Mouse (Mus musculus) embryonic facial prominence, embryonic 12.5 days (tissue): Measurements from ENCODE around the gene Ndufv3. TPM values are rescaled to one million over a fixed set of nuclear protein-coding genes. Genes with fewer than 3 reads are reported as not detected.

Source experiments
- ATAC-seq: fragments of 200-750 bp; cut with Nextera tagmentation; 2 replicates; pipeline ENCODE4 v1.8.0; 2017; ENCODE audit not compliant: insufficient number of reproducible peaks, insufficient read depth, low FRiP score, low TSS enrichment
- H3K27ac ChIP-seq: fragments of 300-500 bp; sonication (generic); 2 replicates; pipeline ENCODE4 v1.5.1; 2016; ENCODE audit warnings: mild to moderate bottlenecking
- H3K27me3 ChIP-seq: fragments of 300-500 bp; sonication (generic); 2 replicates; pipeline ENCODE4 v1.6.1; 2016; ENCODE audit warnings: mild to moderate bottlenecking, moderate library complexity
- H3K36me3 ChIP-seq: fragments of 300-500 bp; sonication (generic); 2 replicates; pipeline ENCODE4 v1.6.1; 2016; ENCODE audit warnings: mild to moderate bottlenecking
- H3K4me1 ChIP-seq: fragments of 300-500 bp; sonication (generic); 2 replicates; pipeline ENCODE4 v1.6.1; 2016
- H3K4me2 ChIP-seq: fragments of 300-500 bp; sonication (generic); replicated peaks from 2 replicates; pipeline ENCODE4 v1.6.1; 2016; ENCODE audit warnings: mild to moderate bottlenecking, moderate library complexity
- H3K4me3 ChIP-seq: fragments of 300-500 bp; sonication (generic); 2 replicates; pipeline ENCODE4 v1.5.1; 2016; ENCODE audit warnings: mild to moderate bottlenecking
- H3K9ac ChIP-seq: fragments of 300-500 bp; sonication (generic); 2 replicates; pipeline ENCODE4 v1.6.1; 2016; ENCODE audit warnings: mild to moderate bottlenecking, moderate library complexity
- H3K9me3 ChIP-seq: fragments of 300-500 bp; sonication (generic); 2 replicates; pipeline ENCODE4 v1.6.1; 2016; ENCODE audit warnings: mild to moderate bottlenecking, moderate library complexity
- WGBS: fragments of 180-500 bp; shearing (Covaris S2); methylation state at CpG from one replicate; pipeline ENCODE4 v1.1.7; 2016; 5-methylcytosine and 5-hydroxymethylcytosine counted together
- polyA plus RNA-seq: library from polyadenylated mRNA; unstranded; fragments of >200 nt; fragmentation: Nextera tagmentation; extraction: Ambion mirVana; gene quantifications from 2 replicates; pipeline ENCODE4 v1.2.1, GENCODE M21; 2016

The Ndufv3 gene
- 219 and 253 TPM in 2 replicates for polyA plus RNA-seq

DNA sequence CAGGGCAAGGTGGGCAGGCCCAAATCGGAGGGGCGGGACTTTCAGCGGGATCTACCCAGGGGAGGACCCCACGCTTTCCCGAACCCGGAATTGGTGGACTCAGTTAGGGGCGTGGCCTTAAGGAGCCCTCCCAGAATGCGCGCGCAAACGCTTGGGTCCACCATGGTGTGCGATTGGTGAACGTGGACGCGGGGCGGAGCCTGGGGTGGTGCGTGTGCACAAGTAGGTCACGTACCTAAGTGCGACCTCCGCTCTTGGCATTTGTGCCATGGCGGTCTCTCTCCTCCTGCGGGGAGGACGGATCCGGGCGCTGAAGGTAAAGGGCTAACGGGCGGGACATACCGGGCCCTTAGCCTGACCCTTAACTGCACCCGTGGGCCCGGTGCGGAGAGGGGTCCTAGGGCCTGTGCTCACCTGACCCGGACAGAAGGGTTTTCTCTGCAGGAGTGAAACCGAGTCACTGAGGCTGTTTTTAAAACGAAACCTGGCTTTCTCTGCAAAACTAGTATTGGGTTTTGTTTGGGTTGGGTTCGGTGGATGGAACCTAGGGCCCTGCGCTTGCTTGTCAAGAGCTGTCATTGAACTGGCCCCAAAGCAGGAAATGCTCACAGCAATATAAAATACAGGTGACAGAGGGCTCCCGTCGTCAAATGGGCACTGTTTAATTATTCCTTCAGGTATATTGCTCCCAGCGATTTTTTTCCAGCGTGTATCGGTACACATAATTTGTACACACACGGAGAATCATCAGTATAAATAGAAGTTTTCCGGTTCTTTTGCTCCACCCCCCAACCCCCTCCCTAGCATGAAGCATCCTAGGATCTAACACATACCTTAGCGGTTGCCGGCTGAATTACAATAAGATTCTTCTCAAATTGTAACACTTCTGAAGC lies at the start of gene Ndufv3, which contains the start of gene Wdr4:
Gene Ndufv3 (plus strand): TSS at position 170 of the 893 bp plus-strand sequence.
Gene Wdr4 (minus strand): TSS at position 35 of the 893 bp plus-strand sequence.
- peak within 1 kb of the TSS; percentile 68 for H3K9ac ChIP-seq
- peak within 1 kb of the TSS; percentile 60 for H3K4me2 ChIP-seq
- H3K27me3 ChIP-seq = no peaks in the 10 kb centered on the region
- peak; percentile 92 for ATAC-seq
- H3K9me3 ChIP-seq = no peaks in the 10 kb centered on the region
- peak within 1 kb of the TSS; percentile 86 for H3K4me3 ChIP-seq
- H3K4me1 ChIP-seq = peaks cover 12% of the 10 kb centered on the region; the same call in 1 of the 2 replicates
- WGBS = under 1% methylated on average over 45 of the region's 45 CpGs
- H3K27ac ChIP-seq = peak within 1 kb of the TSS; percentile 81
- H3K36me3 ChIP-seq = peaks cover 20% of the 10 kb centered on the region

DNA sequence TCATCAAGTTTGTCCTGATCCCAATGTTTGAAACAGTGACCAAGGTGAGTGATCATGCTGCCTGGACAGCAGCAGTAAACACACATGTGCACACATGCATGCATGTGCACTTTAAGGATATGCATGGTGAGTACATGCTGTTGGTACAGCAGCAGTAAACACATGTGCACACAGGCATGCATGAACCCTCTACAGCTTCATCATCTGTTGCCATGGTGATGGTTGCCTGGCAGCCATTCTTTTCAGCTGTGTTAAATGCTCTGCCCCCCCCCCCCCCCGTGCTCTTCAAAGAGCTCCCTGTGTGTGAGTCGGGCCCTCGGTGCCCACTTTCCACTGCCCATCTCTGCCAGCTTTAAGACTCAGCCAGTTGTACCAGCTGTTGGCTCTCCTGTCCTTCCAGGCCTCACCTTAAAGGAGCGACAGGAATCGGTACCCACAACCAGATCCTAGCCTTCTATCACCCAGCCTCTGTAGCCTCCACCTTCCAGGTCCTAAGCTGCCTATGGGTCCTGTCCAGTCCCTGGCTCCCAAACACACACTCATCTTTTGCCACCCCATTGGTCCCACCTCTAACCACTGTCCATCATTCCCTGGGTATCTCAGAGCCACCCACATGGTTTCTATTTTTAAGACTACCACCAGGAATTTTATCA lies 49.0 kb upstream of the Ndufv3 start:
- H3K27me3 ChIP-seq = no peaks in the 10 kb centered on the region
- no peak for ATAC-seq
- H3K9ac ChIP-seq = no peak overlapping the region
- H3K36me3 ChIP-seq = peaks cover 64% of the 10 kb centered on the region
- no peak overlapping the region for H3K4me2 ChIP-seq
- H3K9me3 ChIP-seq = no peaks in the 10 kb centered on the region
- no peak overlapping the region for H3K27ac ChIP-seq
- H3K4me1 ChIP-seq = no peaks in the 10 kb centered on the region
- 91% methylated on average over 5 of the region's 5 CpGs for WGBS
- H3K4me3 ChIP-seq = no peak overlapping the region

DNA sequence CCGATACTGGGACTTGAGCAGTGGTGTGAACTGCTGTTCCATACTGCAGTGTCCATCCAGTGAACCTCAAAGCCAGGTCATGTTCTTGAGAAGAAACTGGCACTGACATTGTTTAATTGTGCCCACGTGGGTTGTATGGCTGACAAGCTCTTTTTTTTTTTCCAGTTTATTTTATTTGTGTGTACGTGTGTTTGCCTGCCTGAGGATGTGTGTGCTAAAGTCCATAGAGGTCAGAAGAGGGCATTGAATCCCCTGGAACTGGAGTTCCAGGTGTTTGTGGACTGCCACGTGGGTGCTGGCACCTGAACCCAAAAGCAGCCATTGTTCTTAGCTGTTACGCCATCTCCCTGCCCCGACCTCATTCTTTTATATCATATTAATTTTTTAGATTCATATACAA lies 45.5 kb upstream of the Ndufv3 start:
- Histone ChIP-seq H3K27ac (no peak overlapping the region), H3K4me3 (no peak overlapping the region), H3K4me2 (no peak overlapping the region), H3K36me3 (peaks cover 31% of the 10 kb centered on the region), H3K9me3 (no peaks in the 10 kb centered on the region), H3K9ac (no peak overlapping the region), H3K27me3 (no peaks in the 10 kb centered on the region), H3K4me1 (peaks cover 9% of the 10 kb centered on the region; the same call in 1 of the 2 replicates)
- WGBS = 75% methylated on average over 6 of the region's 6 CpGs
- no peak for ATAC-seq

DNA sequence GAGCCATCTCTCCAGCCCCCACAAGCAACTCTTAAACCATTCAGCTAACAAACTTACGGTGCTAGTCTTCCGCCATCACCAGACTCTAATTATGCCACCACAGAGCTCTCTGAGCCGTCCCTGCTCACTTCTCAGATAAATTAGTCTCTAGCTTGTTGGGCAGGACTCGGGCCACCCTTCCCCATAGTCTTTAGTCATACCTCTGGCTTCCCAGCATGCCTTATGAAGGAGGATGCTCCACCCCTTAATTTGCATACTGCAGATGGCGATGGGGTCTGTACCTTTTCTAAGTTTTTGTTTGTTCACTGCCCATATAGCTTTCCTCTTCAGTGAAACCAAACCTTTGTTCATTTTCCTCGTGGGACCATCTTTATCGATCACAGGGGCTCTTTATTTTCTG lies 41.3 kb upstream of the Ndufv3 start:
- 75% methylated on average over 7 of the region's 7 CpGs for WGBS
- no peak overlapping the region for H3K4me3 ChIP-seq
- H3K9ac ChIP-seq = no peak overlapping the region
- H3K36me3 ChIP-seq = peaks cover 8% of the 10 kb centered on the region
- no peak for ATAC-seq
- H3K4me2 ChIP-seq = no peak overlapping the region
- no peaks in the 10 kb centered on the region for H3K9me3 ChIP-seq
- peaks cover 9% of the 10 kb centered on the region; the same call in 1 of the 2 replicates for H3K4me1 ChIP-seq
- no peak overlapping the region for H3K27ac ChIP-seq
- no peaks in the 10 kb centered on the region for H3K27me3 ChIP-seq

DNA sequence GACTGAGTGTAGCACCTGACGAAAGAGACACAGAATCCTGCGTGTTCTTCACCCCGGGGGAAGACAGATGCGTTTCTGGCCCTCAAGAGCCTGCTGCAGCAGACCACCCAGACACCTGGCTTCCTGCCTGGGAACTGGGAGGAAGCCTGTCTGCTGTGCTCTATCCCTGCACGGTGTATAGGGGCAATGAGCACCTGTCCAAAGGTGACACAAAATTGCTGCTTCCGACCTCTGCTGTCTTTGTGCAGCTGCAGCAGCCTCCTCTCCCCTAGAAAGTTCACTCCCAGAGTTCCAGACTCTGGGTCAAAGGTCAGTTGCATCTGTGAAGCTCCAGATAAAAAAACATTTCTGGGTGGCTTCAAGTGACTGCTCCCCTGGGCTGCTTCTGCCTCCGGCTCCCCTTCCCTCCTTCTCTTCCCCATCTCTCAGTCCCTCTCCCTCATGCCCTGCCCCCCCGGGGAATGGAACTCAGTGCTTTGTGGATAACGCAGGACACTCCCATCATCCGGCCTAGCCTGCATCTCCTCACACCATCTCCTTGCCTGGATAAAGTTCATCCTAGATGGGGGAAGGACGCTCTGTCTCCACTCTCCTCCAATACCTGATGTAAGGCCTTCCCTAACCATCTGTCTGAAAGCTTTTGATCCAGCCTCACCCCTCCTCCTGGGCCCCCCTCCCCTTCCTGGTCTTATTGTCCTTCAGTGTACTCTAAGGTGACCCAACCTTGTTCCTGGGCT lies 40.6 kb upstream of the Ndufv3 start:
- 45% methylated on average over 11 of the region's 11 CpGs for WGBS
- H3K36me3 ChIP-seq = peaks cover 5% of the 10 kb centered on the region
- H3K4me2 ChIP-seq = no peak overlapping the region
- H3K27ac ChIP-seq = no peak overlapping the region
- no peak overlapping the region for H3K9ac ChIP-seq
- no peak for ATAC-seq
- peaks cover 9% of the 10 kb centered on the region; the same call in 1 of the 2 replicates for H3K4me1 ChIP-seq
- no peaks in the 10 kb centered on the region for H3K27me3 ChIP-seq
- H3K4me3 ChIP-seq = no peak overlapping the region
- no peaks in the 10 kb centered on the region for H3K9me3 ChIP-seq

DNA sequence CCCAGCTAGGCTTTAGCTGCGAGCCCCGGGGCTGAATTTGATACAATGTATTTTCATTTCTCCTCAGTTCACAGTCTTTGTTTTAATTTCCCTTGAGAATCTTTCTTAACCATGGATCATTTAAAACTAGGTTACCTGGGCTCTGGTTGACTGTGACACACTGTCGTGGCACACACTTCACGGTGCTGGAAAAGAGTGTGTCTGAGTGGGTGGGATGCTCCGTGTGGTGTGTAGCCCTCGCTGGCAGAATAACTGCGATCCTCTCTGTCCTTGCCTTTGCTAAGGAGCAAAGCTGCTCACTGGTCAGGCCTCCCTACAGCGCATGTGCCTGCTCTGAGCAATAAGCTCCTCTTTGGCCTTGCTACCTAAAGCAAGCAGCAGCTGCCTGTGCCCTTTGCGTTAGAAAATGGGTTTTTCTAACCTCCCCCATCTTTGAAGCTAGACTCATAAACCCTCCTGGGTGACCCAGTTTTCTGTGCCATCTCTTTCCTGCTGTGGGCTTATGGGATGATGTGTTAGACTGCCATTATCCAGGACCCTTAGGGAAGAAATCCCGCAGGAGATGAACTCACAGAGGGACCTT lies 33.2 kb upstream of the Ndufv3 start:
- no peaks in the 10 kb centered on the region for H3K9me3 ChIP-seq
- WGBS = 73% methylated on average over 10 of the region's 10 CpGs
- no peaks in the 10 kb centered on the region for H3K4me1 ChIP-seq
- H3K4me3 ChIP-seq = no peak overlapping the region
- no peaks in the 10 kb centered on the region for H3K27me3 ChIP-seq
- H3K27ac ChIP-seq = no peak overlapping the region
- H3K9ac ChIP-seq = no peak overlapping the region
- H3K36me3 ChIP-seq = no peaks in the 10 kb centered on the region
- H3K4me2 ChIP-seq = no peak overlapping the region
- no peak for ATAC-seq

DNA sequence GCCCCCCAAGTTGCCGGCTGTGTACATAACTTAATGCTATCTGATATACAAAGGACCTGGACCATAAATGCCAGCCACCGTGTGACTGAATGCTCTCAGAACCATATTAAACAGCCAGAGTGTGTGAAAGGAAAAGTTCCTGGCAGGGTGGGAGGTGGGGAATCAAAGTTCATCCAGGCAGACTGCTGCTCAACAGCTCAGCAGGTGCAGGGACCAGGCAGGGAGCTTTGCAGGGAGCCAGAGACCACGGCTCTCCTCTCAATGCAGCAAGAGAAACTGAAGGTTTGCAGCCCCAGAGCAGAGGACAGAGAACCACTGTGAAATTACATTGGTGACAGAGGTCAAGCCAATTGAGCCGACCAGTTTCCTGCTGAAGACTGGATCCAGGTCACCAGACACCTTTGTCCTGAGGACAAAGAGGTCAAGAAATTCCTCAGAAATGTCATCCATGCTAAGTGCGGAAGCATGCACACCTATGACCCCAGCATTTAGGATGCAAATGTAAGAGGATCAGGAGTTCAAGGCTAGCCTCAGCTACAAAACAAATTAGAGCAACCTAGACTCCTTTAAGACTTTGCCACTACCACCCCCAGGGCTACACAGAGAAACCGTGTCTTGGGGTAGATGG lies 32.4 kb upstream of the Ndufv3 start:
- Histone ChIP-seq H3K9me3 (no peaks in the 10 kb centered on the region), H3K9ac (no peak overlapping the region), H3K4me3 (no peak overlapping the region), H3K4me1 (no peaks in the 10 kb centered on the region), H3K27ac (no peak overlapping the region), H3K36me3 (no peaks in the 10 kb centered on the region), H3K4me2 (no peak overlapping the region), H3K27me3 (no peaks in the 10 kb centered on the region)
- no peak for ATAC-seq
- WGBS = 25% methylated on average over 6 of the region's 6 CpGs

DNA sequence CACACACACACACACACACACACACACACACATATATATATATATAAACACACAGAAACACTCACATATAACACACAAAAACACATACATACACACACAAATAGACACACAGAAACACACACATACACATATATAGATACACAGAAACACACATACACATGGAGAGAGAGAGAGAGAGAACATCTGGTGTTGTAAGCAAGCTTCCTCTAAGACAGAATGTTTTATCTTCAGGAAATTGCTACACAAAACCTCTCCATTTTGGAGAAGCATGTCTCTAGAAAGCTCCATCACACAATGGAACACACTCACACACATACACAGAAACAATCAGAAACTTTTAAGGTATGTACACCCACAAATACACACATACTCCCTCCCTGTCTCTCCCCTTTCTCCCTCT lies 28.6 kb upstream of the Ndufv3 start:
- no peaks in the 10 kb centered on the region for H3K9me3 ChIP-seq
- ATAC-seq = no peak
- no peak overlapping the region for H3K27ac ChIP-seq
- H3K4me2 ChIP-seq = no peak overlapping the region
- no peak overlapping the region for H3K9ac ChIP-seq
- peaks cover 15% of the 10 kb centered on the region for H3K36me3 ChIP-seq
- no peaks in the 10 kb centered on the region for H3K27me3 ChIP-seq
- no peaks in the 10 kb centered on the region for H3K4me1 ChIP-seq
- no peak overlapping the region for H3K4me3 ChIP-seq

DNA sequence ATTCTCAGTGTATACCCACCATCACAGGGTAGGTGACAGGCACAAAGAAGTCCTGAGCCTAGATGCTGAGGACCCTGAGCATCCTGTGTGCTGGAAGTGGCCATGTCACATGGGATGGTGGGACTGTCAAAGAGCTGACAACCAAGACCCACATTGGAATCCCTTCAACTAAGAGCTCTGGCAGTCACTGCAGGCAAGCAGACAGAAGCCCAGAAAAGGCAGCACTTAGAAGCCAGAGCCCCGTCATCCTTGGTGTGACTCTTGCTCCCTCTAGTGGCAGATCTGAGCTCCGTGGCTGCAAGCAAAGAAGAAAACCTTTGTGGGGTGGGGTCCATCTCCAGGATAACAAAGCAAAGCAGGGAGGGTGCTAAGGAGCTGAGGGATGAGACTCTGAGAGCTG lies 27.5 kb upstream of the Ndufv3 start:
- no peaks in the 10 kb centered on the region for H3K9me3 ChIP-seq
- no peak overlapping the region for H3K27ac ChIP-seq
- H3K9ac ChIP-seq = no peak overlapping the region
- ATAC-seq = no peak
- peaks cover 23% of the 10 kb centered on the region for H3K36me3 ChIP-seq
- H3K27me3 ChIP-seq = no peaks in the 10 kb centered on the region
- 0% methylated on average over 2 of the region's 2 CpGs for WGBS
- H3K4me3 ChIP-seq = no peak overlapping the region
- no peak overlapping the region for H3K4me2 ChIP-seq
- H3K4me1 ChIP-seq = no peaks in the 10 kb centered on the region

DNA sequence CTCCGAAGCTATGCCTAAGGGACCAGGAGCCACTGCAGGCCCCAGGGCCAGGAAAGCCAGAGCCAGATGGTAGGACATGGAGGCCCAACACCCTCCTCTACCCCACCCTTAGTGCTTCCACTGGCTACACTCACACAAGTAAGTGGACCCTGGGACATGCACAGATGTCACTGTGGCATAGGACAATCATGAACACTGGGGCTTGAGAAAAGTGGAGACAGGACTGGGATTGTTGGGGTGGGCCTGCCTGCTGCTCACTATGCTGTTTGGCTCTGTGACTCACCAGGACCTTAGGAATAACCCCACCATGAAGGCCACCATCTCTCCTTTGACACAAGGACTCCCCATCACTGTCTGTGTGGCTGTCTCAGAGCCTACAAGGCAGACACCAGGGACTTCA lies 24.9 kb upstream of the Ndufv3 start:
- Histone ChIP-seq H3K4me2 (no peak overlapping the region), H3K4me1 (no peaks in the 10 kb centered on the region), H3K27ac (no peak overlapping the region), H3K27me3 (no peaks in the 10 kb centered on the region), H3K4me3 (no peak overlapping the region), H3K9me3 (no peaks in the 10 kb centered on the region), H3K36me3 (peaks cover 49% of the 10 kb centered on the region), H3K9ac (no peak overlapping the region)
- WGBS = 86% methylated on average over 1 of the region's 1 CpGs
- ATAC-seq = no peak

DNA sequence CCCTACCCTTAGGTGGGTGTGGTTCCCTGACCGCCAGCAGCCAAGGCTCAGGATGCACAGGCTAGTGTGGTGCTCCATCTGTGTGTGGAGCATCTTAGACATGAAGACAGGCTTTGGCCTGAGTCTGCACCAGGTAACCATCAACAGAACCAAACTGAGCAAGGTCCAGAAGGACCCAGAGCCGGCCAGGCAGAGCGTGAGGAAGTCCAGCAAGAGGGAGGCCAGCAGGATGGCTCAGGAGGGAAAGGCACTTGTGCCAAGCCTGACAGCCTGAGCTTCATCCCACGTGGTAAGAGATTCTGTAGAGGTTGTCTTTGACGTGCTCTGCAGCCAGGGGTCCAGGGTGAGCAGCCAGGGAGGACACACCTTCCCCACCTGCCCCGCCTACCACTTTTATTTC lies 22.2 kb upstream of the Ndufv3 start:
- H3K36me3 ChIP-seq = peaks cover 76% of the 10 kb centered on the region
- no peak for ATAC-seq
- WGBS = 82% methylated on average over 6 of the region's 6 CpGs

More for the DNA sequence above, 22.2 kb upstream of the Ndufv3 start:
- Histone ChIP-seq H3K4me1 (no peaks in the 10 kb centered on the region), H3K4me3 (no peak overlapping the region), H3K9ac (no peak overlapping the region), H3K27me3 (no peaks in the 10 kb centered on the region), H3K4me2 (no peak overlapping the region), H3K27ac (no peak overlapping the region), H3K9me3 (no peaks in the 10 kb centered on the region)
